Mouse (Mus musculus) myocyte (in vitro differentiated cells): ENCODE data around the gene Crtac1.

Experiments
- CEBPB ChIP-seq: IDR thresholded peaks from 2 replicates; pipeline ENCODE4 v1.6.1; 2011; ENCODE audit warnings: mild to moderate bottlenecking, moderate library complexity; ENCODE audit not compliant: poor library complexity, insufficient read depth, severe bottlenecking
- E2F4 ChIP-seq: IDR thresholded peaks from one replicate; pipeline ENCODE4 v1.6.1; 2011; ENCODE audit warnings: mild to moderate bottlenecking, control low read depth, moderate library complexity; ENCODE audit not compliant: insufficient read depth
- MAX ChIP-seq: IDR thresholded peaks from one replicate; pipeline ENCODE4 v1.6.1; 2011; ENCODE audit warnings: low read depth, mild to moderate bottlenecking, control low read depth
- POLR2A ChIP-seq: IDR thresholded peaks from one replicate; pipeline ENCODE4 v1.6.1; 2011; ENCODE audit warnings: low read depth, mild to moderate bottlenecking, control low read depth, moderate library complexity; ENCODE audit not compliant: insufficient read length
- POLR2AphosphoS2 ChIP-seq: IDR thresholded peaks from one replicate; pipeline ENCODE4 v1.6.1; 2011; ENCODE audit warnings: low read depth, control low read depth; ENCODE audit not compliant: insufficient read length
- TCF3 ChIP-seq: IDR thresholded peaks from one replicate; pipeline ENCODE4 v1.6.1; 2011; ENCODE audit warnings: low read depth, control low read depth; ENCODE audit not compliant: insufficient read length
- USF1 ChIP-seq: IDR thresholded peaks from one replicate; pipeline ENCODE4 v1.6.1; 2011; ENCODE audit warnings: low read depth, mild to moderate bottlenecking, control low read depth, moderate library complexity

- TF ChIP-seq POLR2A (no peak), E2F4 (no peak), POLR2AphosphoS2 (no peak), TCF3 (no peak), USF1 (no peak), MAX (no peak), CEBPB (no peak)
These were observed 120.3 kb downstream of the Crtac1 start for GRCm38 (mm10) chr19:42311332-42311731.
